Mouse (Mus musculus): ENCODE data around the gene Rexo1.

- TF ChIP-seq CTCF (IDR thresholded peaks at IDR 0.05; ENCODE audit: low read depth) (no peak), EP300 (optimal IDR thresholded peaks at IDR 0.05) (no peak)
These were observed 9.1 kb upstream of the Rexo1 start for GRCm38 (mm10) chr10:80570419-80570818.

Data from stomach, postnatal 0 days (tissue).